26 mouse cellular contexts compared by ENCODE assay signal in the genomic region with DNA sequence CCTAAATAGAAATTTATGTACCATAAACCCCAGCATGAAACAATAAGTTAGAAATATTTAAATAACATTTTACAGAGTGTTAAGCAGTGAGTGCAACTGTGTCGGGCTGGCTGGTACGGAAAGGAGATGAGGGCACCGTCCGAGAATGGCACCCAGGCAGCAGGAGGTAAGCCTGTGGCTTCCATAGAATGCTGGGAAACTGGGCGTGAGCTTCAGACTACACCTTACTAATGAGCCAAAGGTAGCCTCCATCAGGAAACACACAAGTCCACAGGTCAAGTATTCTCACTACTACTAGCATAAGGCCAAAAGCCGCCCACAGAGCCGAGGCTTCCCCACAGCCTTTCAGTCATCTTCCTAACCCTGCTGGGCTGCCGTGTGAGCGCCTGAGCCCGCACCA.
"Had no signal": no experiment of that assay in that cellular context is flagged by ENCODE, and none has a peak within 500 bp of the region (broad histone marks: within the 10 kb centered on the region; RNA-seq: fewer than 3 reads in every experiment).

No protein-coding gene starts in this region.

- DNase-seq: cerebellum, adult 18-20 months; cerebellum, adult 8-10 months; cerebellum, adult 9-11 months; cerebellum, postnatal 10 days; cerebellum, postnatal 14 days; cerebellum, postnatal 25 days; cerebellum, postnatal 36 days; embryo, embryonic 11 days; forebrain, postnatal 0 days; gastrocnemius, adult 2 months; gastrocnemius, postnatal 10 days; gastrocnemius, postnatal 14 days; gastrocnemius, postnatal 25 days; gastrocnemius, postnatal 36 days; heart, adult 18-20 months had no signal

- H3K9me3 ChIP-seq: embryonic facial prominence, embryonic 10.5 days; embryonic facial prominence, embryonic 12.5 days; embryonic facial prominence, embryonic 13.5 days; embryonic facial prominence, embryonic 15.5 days; forebrain, embryonic 10.5 days; forebrain, embryonic 12.5 days; forebrain, embryonic 13.5 days; forebrain, embryonic 15.5 days had no signal

- H3K27me3 ChIP-seq: embryonic facial prominence, embryonic 12.5 days; embryonic facial prominence, embryonic 13.5 days; embryonic facial prominence, embryonic 15.5 days; forebrain, embryonic 12.5 days; forebrain, embryonic 13.5 days; forebrain, embryonic 15.5 days had no signal

- H3K27ac ChIP-seq: embryonic facial prominence, embryonic 10.5 days; embryonic facial prominence, embryonic 12.5 days; embryonic facial prominence, embryonic 13.5 days; embryonic facial prominence, embryonic 15.5 days; forebrain, embryonic 10.5 days; forebrain, embryonic 12.5 days; forebrain, embryonic 13.5 days; forebrain, embryonic 15.5 days; gastrocnemius, adult 2 months had no signal

- H3K4me3 ChIP-seq: embryonic facial prominence, embryonic 10.5 days; embryonic facial prominence, embryonic 12.5 days; embryonic facial prominence, embryonic 13.5 days; embryonic facial prominence, embryonic 15.5 days; erythroblast, embryonic 14.5 days; forebrain, embryonic 10.5 days; forebrain, embryonic 12.5 days; forebrain, embryonic 13.5 days; forebrain, embryonic 15.5 days; gastrocnemius, adult 2 months had no signal

- H3K36me3 ChIP-seq: embryonic facial prominence, embryonic 10.5 days; embryonic facial prominence, embryonic 12.5 days; embryonic facial prominence, embryonic 13.5 days; embryonic facial prominence, embryonic 15.5 days; forebrain, embryonic 10.5 days; forebrain, embryonic 12.5 days; forebrain, embryonic 15.5 days had no signal

- H3K4me1 ChIP-seq: embryonic facial prominence, embryonic 12.5 days; embryonic facial prominence, embryonic 15.5 days had no signal

- ATAC-seq: forebrain, embryonic 13.5 days; forebrain, embryonic 14.5 days; forebrain, embryonic 15.5 days; forebrain, embryonic 16.5 days; forebrain, postnatal 0 days had no signal

- H3K4me2 ChIP-seq: embryonic facial prominence, embryonic 12.5 days; embryonic facial prominence, embryonic 13.5 days; embryonic facial prominence, embryonic 15.5 days; forebrain, embryonic 12.5 days; forebrain, embryonic 13.5 days; forebrain, embryonic 15.5 days had no signal

- H3K9ac ChIP-seq: embryonic facial prominence, embryonic 12.5 days; embryonic facial prominence, embryonic 13.5 days; embryonic facial prominence, embryonic 15.5 days; forebrain, embryonic 12.5 days; forebrain, embryonic 13.5 days; forebrain, embryonic 15.5 days; forebrain, postnatal 0 days had no signal
